Mouse (Mus musculus) spleen, adult 2 months (tissue): Measurements from ENCODE around the gene Pigb.

Experiments used
- CTCF ChIP-seq: fragments of 200-500 bp; IDR thresholded peaks from 2 replicates; pipeline ENCODE4 v1.5.1; 2011; ENCODE audit warnings: mild to moderate bottlenecking, inconsistent platforms; ENCODE audit not compliant: insufficient read depth, insufficient read length, insufficient replicate concordance; ENCODE audit errors: extremely low read depth
- POLR2A ChIP-seq: fragments of 200-500 bp; IDR thresholded peaks from 2 replicates; pipeline ENCODE4 v1.6.1; 2011; ENCODE audit warnings: low read depth, low read length, inconsistent platforms

- TF ChIP-seq CTCF (no peak), POLR2A (no peak)
Measured at GRCm38 (mm10) chr9:73045204-73045603, 5.0 kb upstream of the Pigb start.
